ENCODE assay signal across 8 mouse cellular contexts in genomic region chr5:135029007-135029854, GRCm38 (mm10). TPM values are rescaled to one million over a fixed set of nuclear protein-coding genes. Genes with fewer than 3 reads are reported as not detected.
DNase-seq lines count a peak whose midpoint lies in the region; ATAC-seq and TF ChIP-seq lines count a peak whose summit lies in the region.

No protein-coding gene starts in this region.

- no peaks in the 10 kb centered on the region for H3K9me3 ChIP-seq in heart, postnatal 0 days (replicated peaks; ENCODE audit: control insufficient read depth, low read length)
- H3K9me3 ChIP-seq in limb, embryonic 10.5 days (replicated peaks): no peaks in the 10 kb centered on the region
- H3K9me3 ChIP-seq in stomach, embryonic 16.5 days (replicated peaks; ENCODE audit: control insufficient read depth, low read length): no peaks in the 10 kb centered on the region

- peak; percentile 72 for DNase-seq in gastrocnemius, adult 2 months
- no peak for DNase-seq in gastrocnemius, adult 18-20 months (ENCODE audit: low spot score)
- DNase-seq in 416B (ENCODE audit: low read depth): peak; percentile 80
- peak; percentile 77 to 82 for DNase-seq in cerebellum, adult 2 months
- peak; percentile 50 for DNase-seq in heart, postnatal 0 days (ENCODE audit: low spot score)
- DNase-seq in limb, embryonic 10.5 days (ENCODE audit: low spot score): no peak
- no peak for DNase-seq in frontal cortex, postnatal 14 days (ENCODE audit: low spot score in 2 of 2)

- no peak for TF ChIP-seq CTCF in gastrocnemius, adult 2 months (IDR thresholded peaks at IDR 0.05)
- no peak for TF ChIP-seq CTCF in cerebellum, adult 2 months (IDR thresholded peaks at IDR 0.05; ENCODE audit: borderline replicate concordance, insufficient read depth, low read depth, low read length)
- TF ChIP-seq CTCF in heart, postnatal 0 days (IDR thresholded peaks at IDR 0.05; ENCODE audit: low read depth): no peak

- 0 out of 2 replicates have a peak overlapping the region, but pooled peaks have one; percentile 0 for H3K27ac ChIP-seq in gastrocnemius, adult 2 months
- H3K27ac ChIP-seq in cerebellum, adult 2 months (ENCODE audit: insufficient read depth, low read length): no peak overlapping the region
- H3K27ac ChIP-seq in heart, postnatal 0 days (ENCODE audit: low read depth): no peak overlapping the region; the same call in 1 of the 2 replicates
- H3K27ac ChIP-seq in limb, embryonic 10.5 days: peak overlapping the region; percentile 1; the same call in 1 of the 2 replicates
- peak overlapping the region; percentile 14; the same call in 1 of the 2 replicates for H3K27ac ChIP-seq in stomach, embryonic 16.5 days (ENCODE audit: low read length)

- H3K9ac ChIP-seq in heart, postnatal 0 days (replicated peaks; ENCODE audit: low read depth, low read length): no peak overlapping the region
- peak overlapping the region; percentile 57; the same call in 1 of the 2 replicates for H3K9ac ChIP-seq in stomach, embryonic 16.5 days (ENCODE audit: low read length)

- peaks cover 9% of the 10 kb centered on the region; the same call in 1 of the 2 replicates for H3K4me1 ChIP-seq in cerebellum, adult 2 months (ENCODE audit: control insufficient read depth, insufficient read depth, low read length)
- peaks cover 22% of the 10 kb centered on the region for H3K4me1 ChIP-seq in heart, postnatal 0 days (ENCODE audit: control insufficient read depth, insufficient read depth)
- H3K4me1 ChIP-seq in limb, embryonic 10.5 days: peaks cover 33% of the 10 kb centered on the region
- peaks cover 33% of the 10 kb centered on the region for H3K4me1 ChIP-seq in stomach, embryonic 16.5 days (ENCODE audit: control insufficient read depth, insufficient read depth, low read length)

- no peak for TF ChIP-seq POLR2A in cerebellum, adult 2 months (IDR thresholded peaks at IDR 0.05; ENCODE audit: borderline replicate concordance, insufficient read depth, low read length)

- 37% methylated on average over 18 of the region's 18 CpGs for WGBS in cerebellum, adult 2 months
- WGBS in heart, postnatal 0 days: 38% methylated on average over 18 of the region's 18 CpGs
- 57% methylated on average over 18 of the region's 18 CpGs for WGBS in limb, embryonic 10.5 days
- WGBS in stomach, embryonic 16.5 days: 33% methylated on average over 18 of the region's 18 CpGs

- no peak for TF ChIP-seq EP300 in heart, postnatal 0 days (IDR thresholded peaks at IDR 0.05; ENCODE audit: low read depth)

- H3K36me3 ChIP-seq in heart, postnatal 0 days (replicated peaks; ENCODE audit: control insufficient read depth, insufficient read depth, low read length): no peaks in the 10 kb centered on the region
- H3K36me3 ChIP-seq in limb, embryonic 10.5 days: 0 out of 2 replicates have a peak, but pooled peaks cover 10% of the 10 kb centered on the region
- no peaks in the 10 kb centered on the region for H3K36me3 ChIP-seq in stomach, embryonic 16.5 days (ENCODE audit: control insufficient read depth, insufficient read depth, low read length)

- H3K27me3 ChIP-seq in cerebellum, adult 2 months (ENCODE audit: control insufficient read depth, insufficient read depth, low read length): no peaks in the 10 kb centered on the region
- H3K27me3 ChIP-seq in heart, postnatal 0 days (ENCODE audit: control insufficient read depth, insufficient read depth, low read length): no peaks in the 10 kb centered on the region
- H3K27me3 ChIP-seq in limb, embryonic 10.5 days (ENCODE audit: low read depth, poor library complexity, severe bottlenecking): no peaks in the 10 kb centered on the region
- H3K27me3 ChIP-seq in stomach, embryonic 16.5 days (ENCODE audit: control insufficient read depth, insufficient read depth, low read length): no peaks in the 10 kb centered on the region

- H3K4me3 ChIP-seq in gastrocnemius, adult 2 months: peak overlapping the region; percentile 30
- H3K4me3 ChIP-seq in cerebellum, adult 2 months (replicated peaks; ENCODE audit: insufficient read depth, low read depth, low read length): no peak overlapping the region
- H3K4me3 ChIP-seq in heart, postnatal 0 days (ENCODE audit: low read depth, low read length): no peak overlapping the region
- H3K4me3 ChIP-seq in limb, embryonic 10.5 days: peak overlapping the region; percentile 14; the same call in 1 of the 2 replicates
- peak overlapping the region; percentile 10; the same call in 1 of the 2 replicates for H3K4me3 ChIP-seq in stomach, embryonic 16.5 days (replicated peaks; ENCODE audit: low read length)

- peak overlapping the region; percentile 40 for H3K4me2 ChIP-seq in heart, postnatal 0 days (ENCODE audit: low read depth, low read length)
- peak overlapping the region; percentile 23; the same call in 1 of the 2 replicates for H3K4me2 ChIP-seq in stomach, embryonic 16.5 days (ENCODE audit: low read depth, low read length)

- intact Hi-C loops in gastrocnemius, adult 2 months (cut with DNase I): no loop called here

- peak; percentile 38 for ATAC-seq in heart, postnatal 0 days (ENCODE audit: insufficient read depth, low read depth)
- no peak; the same call in 1 of the 2 replicates for ATAC-seq in stomach, embryonic 16.5 days (ENCODE audit: insufficient read depth, low FRiP score)

RNA-seq across cellular contexts. Expression of gene Stx1a, which starts 5.9 kb away (rescaled TPM):
- 1 to 10 TPM in 1 of 2 experiments, under 1 TPM in 1; 0.64 to 1.3 TPM for total RNA-seq in gastrocnemius, adult 2 months (2021)
- under 1 TPM; 0.18 to 0.40 TPM for total RNA-seq in gastrocnemius, adult 18-20 months (2021)
- polyA plus RNA-seq in cerebellum, adult 2 months (2012; rRNA removed): 12.1 and 12.4 TPM in 2 replicates
- total RNA-seq in heart, postnatal 0 days (2014; rRNA removed; ENCODE audit: low replicate concordance): 2.3 and 3.7 TPM in 2 replicates
- 2.3 and 2.5 TPM in 2 replicates for polyA plus RNA-seq in heart, postnatal 0 days (2015; fragmentation: Nextera tagmentation; extraction: Ambion mirVana)
- 7.5 and 8.1 TPM in 2 replicates for polyA plus RNA-seq in limb, embryonic 10.5 days (2016; fragmentation: Nextera tagmentation; extraction: Ambion mirVana)
- polyA plus RNA-seq in stomach, embryonic 16.5 days (2015; fragmentation: Nextera tagmentation; extraction: Ambion mirVana): 12.5 and 14.0 TPM in 2 replicates

RNA-seq across cellular contexts. Expression of gene Abhd11, which starts 20.3 kb away (rescaled TPM):
- 10 to 100 TPM; 45.5 to 56.8 TPM for total RNA-seq in gastrocnemius, adult 2 months (2021)
- 10 to 100 TPM; 45.1 to 49.8 TPM for total RNA-seq in gastrocnemius, adult 18-20 months (2021)
- polyA plus RNA-seq in cerebellum, adult 2 months (2012; rRNA removed): 59.0 and 65.1 TPM in 2 replicates
- 55.6 and 60.8 TPM in 2 replicates for total RNA-seq in heart, postnatal 0 days (2014; rRNA removed; ENCODE audit: low replicate concordance)
- polyA plus RNA-seq in heart, postnatal 0 days (2015; fragmentation: Nextera tagmentation; extraction: Ambion mirVana): 99.5 and 100 TPM in 2 replicates
- polyA plus RNA-seq in limb, embryonic 10.5 days (2016; fragmentation: Nextera tagmentation; extraction: Ambion mirVana): 23.5 and 30.1 TPM in 2 replicates
- polyA plus RNA-seq in stomach, embryonic 16.5 days (2015; fragmentation: Nextera tagmentation; extraction: Ambion mirVana): 70.7 and 73.9 TPM in 2 replicates

RNA-seq across cellular contexts. Expression of gene Dnajc30, which starts 34.8 kb away (rescaled TPM):
- 10 to 100 TPM; 25.0 to 30.2 TPM for total RNA-seq in gastrocnemius, adult 2 months (2021)
- 10 to 100 TPM; 26.7 to 28.1 TPM for total RNA-seq in gastrocnemius, adult 18-20 months (2021)
- 45.4 and 46.6 TPM in 2 replicates for polyA plus RNA-seq in cerebellum, adult 2 months (2012; rRNA removed)
- 7.7 and 19.7 TPM in 2 replicates for total RNA-seq in heart, postnatal 0 days (2014; rRNA removed; ENCODE audit: low replicate concordance)
- polyA plus RNA-seq in heart, postnatal 0 days (2015; fragmentation: Nextera tagmentation; extraction: Ambion mirVana): 33.6 and 34.1 TPM in 2 replicates
- polyA plus RNA-seq in limb, embryonic 10.5 days (2016; fragmentation: Nextera tagmentation; extraction: Ambion mirVana): 27.7 and 30.8 TPM in 2 replicates
- polyA plus RNA-seq in stomach, embryonic 16.5 days (2015; fragmentation: Nextera tagmentation; extraction: Ambion mirVana): 32.6 and 33.3 TPM in 2 replicates

RNA-seq across cellular contexts. Expression of gene Bud23, which starts 35.5 kb away (rescaled TPM):
- 10 to 100 TPM; 25.8 to 26.2 TPM for total RNA-seq in gastrocnemius, adult 2 months (2021)
- total RNA-seq in gastrocnemius, adult 18-20 months (2021): 10 to 100 TPM; 28.2 to 35.7 TPM
- polyA plus RNA-seq in cerebellum, adult 2 months (2012; rRNA removed): 69.2 and 72.8 TPM in 2 replicates
- 34.2 and 49.6 TPM in 2 replicates for total RNA-seq in heart, postnatal 0 days (2014; rRNA removed; ENCODE audit: low replicate concordance)
- polyA plus RNA-seq in heart, postnatal 0 days (2015; fragmentation: Nextera tagmentation; extraction: Ambion mirVana): 33.7 and 38.2 TPM in 2 replicates
- 194 and 201 TPM in 2 replicates for polyA plus RNA-seq in limb, embryonic 10.5 days (2016; fragmentation: Nextera tagmentation; extraction: Ambion mirVana)
- 94.8 and 105 TPM in 2 replicates for polyA plus RNA-seq in stomach, embryonic 16.5 days (2015; fragmentation: Nextera tagmentation; extraction: Ambion mirVana)

RNA-seq across cellular contexts. Expression of gene Cldn3, which starts 43.2 kb away (rescaled TPM):
- not detected for total RNA-seq in gastrocnemius, adult 2 months (2021)
- total RNA-seq in gastrocnemius, adult 18-20 months (2021): under 1 TPM; 0.18 to 0.36 TPM
- polyA plus RNA-seq in cerebellum, adult 2 months (2012; rRNA removed): 0.52 and 0.67 TPM in 2 replicates
- 3.8 and 15.2 TPM in 2 replicates for total RNA-seq in heart, postnatal 0 days (2014; rRNA removed; ENCODE audit: low replicate concordance)
- polyA plus RNA-seq in heart, postnatal 0 days (2015; fragmentation: Nextera tagmentation; extraction: Ambion mirVana): 1.4 and 4.5 TPM in 2 replicates
- 8.3 and 10.3 TPM in 2 replicates for polyA plus RNA-seq in limb, embryonic 10.5 days (2016; fragmentation: Nextera tagmentation; extraction: Ambion mirVana)
- 83.9 and 89.2 TPM in 2 replicates for polyA plus RNA-seq in stomach, embryonic 16.5 days (2015; fragmentation: Nextera tagmentation; extraction: Ambion mirVana)

Comparison
In these comparisons a context has a peak if more than half of its experiments do, and no peak if none do; other contexts are left out.
1. DNase-seq: peak in gastrocnemius, adult 2 months (single experiment), 416B (single experiment), cerebellum, adult 2 months (2 of 2) and heart, postnatal 0 days (single experiment); none in gastrocnemius, adult 18-20 months (single experiment), limb, embryonic 10.5 days (single experiment) and frontal cortex, postnatal 14 days (0 of 2).
2. H3K27ac ChIP-seq: peak in gastrocnemius, adult 2 months (single experiment), limb, embryonic 10.5 days (single experiment) and stomach, embryonic 16.5 days (single experiment); none in cerebellum, adult 2 months (single experiment) and heart, postnatal 0 days (single experiment).
3. H3K4me3 ChIP-seq: peak in gastrocnemius, adult 2 months (single experiment), limb, embryonic 10.5 days (single experiment) and stomach, embryonic 16.5 days (single experiment); none in cerebellum, adult 2 months (single experiment) and heart, postnatal 0 days (single experiment).